Mouse (Mus musculus) megakaryocyte progenitor cell, adult 5-6 weeks (primary cell): Measurements from ENCODE around the gene Slco2a1. TPM values are rescaled to one million over a fixed set of nuclear protein-coding genes. Genes with fewer than 3 reads are reported as not detected.

Experiments used
- ATAC-seq: replicated peaks from 2 replicates; pipeline ENCODE4 v1.8.0; 2016; ENCODE audit warnings: mild to moderate bottlenecking, moderate TSS enrichment, inconsistent platforms; ENCODE audit not compliant: poor library complexity
- total RNA-seq, 2 experiments: library from RNA; stranded (forward) in 1 of 2; stranded (reverse) in 1 of 2; fragments of 157-497, 149-512 nt in 1 of 2; fragments of 200-1000 nt in 1 of 2; gene quantifications; 2 replicates each; pipeline versions ENCODE4 v1.2.3 to v1.2.4; 2015 to 2017

Slco2a1 gene
- total RNA-seq, 2 experiments from 2014 or later, result 0.10 TPM; not detected in 1

GRCm38 (mm10) chr9:103116941-103117340, 128.4 kb downstream of the Slco2a1 start:
- ATAC-seq, result no peak

GRCm38 (mm10) chr9:103117495-103117894, 129.0 kb downstream of the Slco2a1 start:
- no peak for ATAC-seq

GRCm38 (mm10) chr9:103117951-103118350, 129.4 kb downstream of the Slco2a1 start:
- no peak for ATAC-seq

DNA sequence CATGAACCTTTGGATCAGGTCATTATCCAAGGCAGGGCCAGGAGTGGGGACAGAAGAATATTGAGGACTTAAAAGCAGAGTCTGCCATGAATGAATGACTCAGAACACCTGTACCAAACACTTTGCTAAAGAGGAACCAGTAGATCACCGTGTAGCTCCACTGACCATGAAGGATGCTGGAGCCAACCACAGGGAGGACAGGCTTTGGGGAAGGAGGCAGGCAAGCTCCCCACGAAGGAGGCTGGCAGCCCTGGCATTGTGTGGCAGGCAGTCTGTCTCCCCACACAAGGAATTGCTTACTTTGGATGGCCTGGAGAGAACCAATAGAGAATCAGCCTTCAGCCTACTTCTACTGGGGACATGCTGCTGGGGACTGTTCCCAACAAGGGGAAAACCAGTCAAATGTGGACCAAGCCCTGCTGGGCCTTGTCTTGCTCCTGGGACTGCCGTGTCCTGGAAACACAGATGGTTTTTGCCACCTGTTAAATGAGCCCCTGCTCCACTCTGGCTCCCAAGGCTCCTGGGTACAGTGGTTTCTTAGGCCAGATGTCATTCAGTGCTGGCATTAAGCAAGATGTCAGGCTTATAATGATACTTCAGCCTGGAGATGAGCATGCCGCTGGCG, 130.3 kb downstream of the Slco2a1 start:
- no peak for ATAC-seq

DNA sequence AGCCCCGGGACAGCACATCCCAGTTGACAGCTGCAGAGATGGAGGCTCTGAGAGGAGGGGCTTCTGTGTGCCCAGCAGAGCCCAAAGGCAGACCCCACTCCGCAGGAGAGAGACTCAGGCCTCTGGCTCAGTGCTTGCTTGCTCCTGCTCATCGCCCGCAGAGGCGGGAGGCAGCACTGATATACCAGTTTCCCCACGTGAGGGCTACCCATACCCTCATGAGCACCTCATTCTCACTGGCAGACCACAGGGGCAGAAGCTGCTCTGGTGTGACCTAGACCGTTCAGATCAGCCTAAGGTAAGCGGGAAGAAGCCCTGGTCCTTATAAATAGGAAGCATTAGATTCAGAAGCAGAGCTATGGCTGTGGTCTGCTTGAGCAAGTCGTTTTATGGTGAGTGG, 131.3 kb downstream of the Slco2a1 start:
- no peak for ATAC-seq

DNA sequence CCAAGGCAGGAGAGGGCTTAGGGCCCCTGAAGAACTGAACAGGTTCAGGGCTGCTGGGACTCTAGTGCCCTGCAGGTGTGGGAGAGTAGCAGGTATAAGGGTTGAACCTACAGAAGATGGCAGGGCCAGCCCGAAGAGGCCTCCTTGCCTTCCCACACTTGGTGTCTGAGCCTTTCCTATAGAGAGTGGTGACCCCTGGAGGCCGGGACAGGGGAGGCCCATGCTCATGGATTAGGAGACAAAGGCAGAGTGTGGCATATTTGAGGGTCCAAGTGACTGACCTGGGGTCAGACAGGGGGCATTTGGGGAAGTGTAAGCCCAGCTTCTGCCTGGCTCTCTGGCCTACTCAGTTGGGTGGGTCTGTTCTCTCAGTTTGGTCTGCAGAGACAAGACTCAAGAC, 131.7 kb downstream of the Slco2a1 start:
- ATAC-seq, result peak; percentile 49

DNA sequence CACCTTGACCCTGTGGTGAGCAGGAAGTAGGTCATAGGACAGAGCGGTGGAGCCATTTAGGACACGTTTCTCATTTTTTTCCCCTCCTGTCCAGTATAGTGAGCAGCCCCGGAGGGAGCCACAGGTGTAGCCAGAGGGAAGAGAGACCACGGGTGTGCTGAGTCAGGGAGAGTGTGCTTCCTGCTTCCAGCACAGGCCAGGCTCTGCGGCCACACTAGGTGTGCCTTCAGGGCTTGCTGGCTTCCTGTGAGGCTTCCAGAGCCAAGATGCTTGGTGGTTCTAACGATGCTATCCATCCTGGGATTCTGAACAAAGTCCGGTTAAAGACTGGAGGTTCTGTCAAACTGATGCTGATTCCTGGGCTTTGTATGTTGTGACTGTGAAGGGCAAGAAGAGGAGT, 133.0 kb downstream of the Slco2a1 start:
- ATAC-seq, result no peak

DNA sequence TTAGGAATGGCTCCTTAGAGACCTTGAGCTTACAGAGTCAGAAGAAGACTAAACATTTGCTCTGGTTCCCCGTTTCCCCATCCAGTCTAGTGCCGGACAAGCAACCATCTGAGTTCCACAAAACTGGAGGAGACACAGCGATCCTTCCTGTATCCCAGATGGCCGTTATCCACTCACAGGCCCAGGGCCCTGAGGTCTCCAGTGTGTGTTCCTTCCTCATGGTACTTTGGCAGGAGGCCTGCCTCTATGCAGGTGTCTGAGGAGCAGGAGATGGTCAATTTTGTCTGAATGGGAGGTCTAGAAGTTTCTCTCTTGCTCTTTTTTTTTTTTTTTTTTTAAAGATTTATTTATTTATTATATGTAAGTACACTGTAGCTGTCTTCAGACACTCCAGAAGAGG, 136.2 kb downstream of the Slco2a1 start:
- no peak for ATAC-seq

GRCm38 (mm10) chr9:103133493-103134124, 145.1 kb downstream of the Slco2a1 start:
- ATAC-seq, result no peak

- ATAC-seq, result no peak
Measured at GRCm38 (mm10) chr9:103134450-103135030, 146.0 kb downstream of the Slco2a1 start.

- ATAC-seq, result no peak
Measured at GRCm38 (mm10) chr9:103139481-103139880, 151.0 kb downstream of the Slco2a1 start.

- ATAC-seq, result no peak
Measured at GRCm38 (mm10) chr9:103140384-103140783, 151.9 kb downstream of the Slco2a1 start.

DNA sequence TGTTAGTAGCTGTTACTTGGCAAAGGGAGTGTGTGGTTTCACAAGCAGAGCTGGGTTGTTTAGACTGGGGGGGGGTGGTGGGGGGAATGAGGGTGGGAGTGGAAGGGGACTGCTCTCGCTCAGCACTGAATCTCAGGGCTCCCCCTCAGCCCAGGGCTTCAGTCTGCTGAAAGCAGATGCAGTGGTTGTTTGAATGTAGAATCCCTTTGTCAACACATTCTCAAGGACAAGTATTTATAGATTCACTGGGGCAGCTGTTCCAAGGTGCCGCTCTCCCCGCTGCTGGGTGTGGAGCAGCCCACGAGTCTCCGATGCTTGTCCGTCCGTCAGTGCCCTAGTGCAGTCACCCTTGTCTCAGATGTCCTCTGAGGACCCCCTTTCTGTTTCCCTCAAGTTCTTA, 152.8 kb downstream of the Slco2a1 start:
- ATAC-seq, result no peak

GRCm38 (mm10) chr9:103143881-103144280, 155.4 kb downstream of the Slco2a1 start:
- no peak for ATAC-seq

DNA sequence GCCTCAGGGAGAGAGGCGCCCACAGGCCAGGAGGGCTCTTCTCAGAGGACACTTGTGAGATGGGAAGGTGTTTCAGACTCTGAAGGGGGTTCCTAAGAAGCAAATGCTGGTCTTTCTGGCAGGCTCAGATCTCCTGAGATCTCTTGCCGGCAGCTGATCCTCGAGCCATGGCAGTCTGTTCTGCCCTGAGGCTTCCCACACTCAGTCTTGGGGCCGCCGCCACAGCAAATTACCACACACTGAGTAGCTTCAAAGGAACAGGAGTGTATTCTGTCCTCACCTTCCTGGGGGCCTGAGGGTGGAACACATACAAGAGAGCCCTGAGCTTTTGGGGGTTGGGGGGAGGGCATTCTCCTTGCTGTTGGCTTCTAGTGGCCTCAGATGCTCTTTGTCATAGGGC, 156.8 kb downstream of the Slco2a1 start:
- ATAC-seq, result no peak

Other genes starting within 250 kb of the Slco2a1 start
- gene Ryk, start 153.8 kb upstream of the Slco2a1 start, total RNA-seq (2015), result 1.3 and 1.6 TPM in 2 replicates
- 0.54 and 2.8 TPM in 2 replicates for gene Ryk, start 153.8 kb upstream of the Slco2a1 start, total RNA-seq (2017)
- 0.51 and 0.64 TPM in 2 replicates for gene Rab6b, start 123.1 kb downstream of the Slco2a1 start, total RNA-seq (2015)
- 0.04 and 0.10 TPM in 2 replicates for gene Rab6b, start 123.1 kb downstream of the Slco2a1 start, total RNA-seq (2017)
- 21.2 and 25.4 TPM in 2 replicates for gene Srprb, start 213.4 kb downstream of the Slco2a1 start, total RNA-seq (2015)
- 19.3 and 23.8 TPM in 2 replicates for gene Srprb, start 213.4 kb downstream of the Slco2a1 start, total RNA-seq (2017)
- gene Gm20425, start 241.6 kb downstream of the Slco2a1 start, total RNA-seq (2015), result not detected in 2 replicates
- 5.2 TPM in 1 of 2 replicates, not detected in the other for gene Gm20425, start 241.6 kb downstream of the Slco2a1 start, total RNA-seq (2017)
- gene Trf, start 241.7 kb downstream of the Slco2a1 start, total RNA-seq (2015), result 108 and 152 TPM in 2 replicates
- gene Trf, start 241.7 kb downstream of the Slco2a1 start, total RNA-seq (2017), result 62.9 and 87.2 TPM in 2 replicates